Mouse (Mus musculus) embryonic facial prominence, embryonic 11.5 days (tissue): ENCODE data around the gene Prnd. TPM values are rescaled to one million over a fixed set of nuclear protein-coding genes. Genes with fewer than 3 reads are reported as not detected.

Source experiments
- ATAC-seq: fragments of 200-750 bp; cut with Nextera tagmentation; replicated peaks from 2 replicates; pipeline ENCODE4 v1.8.0; 2017; ENCODE audit warnings: low read depth; ENCODE audit not compliant: insufficient number of reproducible peaks, low FRiP score, low TSS enrichment
- DNase-seq: peaks from one replicate; pipeline ENCODE4 v3.0.0-alpha.2; 2015; ENCODE audit warnings: low spot score
- H3K27ac ChIP-seq: fragments of 300-500 bp; sonication (generic); replicated peaks from 2 replicates; pipeline ENCODE4 v1.5.1; 2014; ENCODE audit warnings: mild to moderate bottlenecking, low read depth, low read length, control low read depth
- H3K27me3 ChIP-seq: fragments of 300-500 bp; sonication (generic); 2 replicates; pipeline ENCODE4 v1.6.1; 2014; ENCODE audit warnings: mild to moderate bottlenecking, low read length, moderate library complexity, mixed read lengths; ENCODE audit not compliant: control insufficient read depth, insufficient read depth
- H3K36me3 ChIP-seq: fragments of 300-500 bp; sonication (generic); replicated peaks from 2 replicates; pipeline ENCODE4 v1.6.1; 2014; ENCODE audit warnings: low read depth, mild to moderate bottlenecking, low read length, moderate library complexity, mixed read lengths; ENCODE audit not compliant: control insufficient read depth, insufficient read depth
- H3K4me1 ChIP-seq: fragments of 300-500 bp; sonication (generic); 2 replicates; pipeline ENCODE4 v1.6.1; 2014; ENCODE audit warnings: low read length, mixed read lengths; ENCODE audit not compliant: control insufficient read depth, insufficient read depth
- H3K4me2 ChIP-seq: fragments of 300-500 bp; sonication (generic); 2 replicates; pipeline ENCODE4 v1.6.1; 2014; ENCODE audit warnings: low read depth, mild to moderate bottlenecking, control low read depth, low read length, moderate library complexity
- H3K4me3 ChIP-seq: fragments of 300-500 bp; sonication (generic); 2 replicates; pipeline ENCODE4 v1.5.1; 2014; ENCODE audit warnings: low read depth, low read length, control low read depth
- H3K9ac ChIP-seq: fragments of 300-500 bp; sonication (generic); replicated peaks from 2 replicates; pipeline ENCODE4 v1.6.1; 2014; ENCODE audit warnings: mild to moderate bottlenecking, control low read depth, low read length
- H3K9me3 ChIP-seq: fragments of 300-500 bp; sonication (generic); replicated peaks from 2 replicates; pipeline ENCODE4 v1.6.1; 2016; ENCODE audit warnings: mild to moderate bottlenecking, low read length, inconsistent platforms, mixed read lengths; ENCODE audit not compliant: control insufficient read depth
- WGBS: fragments of 180-500 bp; shearing (Covaris S2); extraction: QIAGEN DNeasy Blood & Tissue Kit; methylation state at CpG from one replicate; pipeline ENCODE4 v1.1.7; 2014; 5-methylcytosine and 5-hydroxymethylcytosine counted together
- polyA plus RNA-seq: library from polyadenylated mRNA; unstranded; fragments of >200 nt; fragmentation: Nextera tagmentation; extraction: Ambion mirVana; gene quantifications from 2 replicates; pipeline ENCODE4 v1.2.1, GENCODE M21; 2014

Prnd gene
- polyA plus RNA-seq, 1 experiment from 2014 or later: 15.1 TPM

DNA sequence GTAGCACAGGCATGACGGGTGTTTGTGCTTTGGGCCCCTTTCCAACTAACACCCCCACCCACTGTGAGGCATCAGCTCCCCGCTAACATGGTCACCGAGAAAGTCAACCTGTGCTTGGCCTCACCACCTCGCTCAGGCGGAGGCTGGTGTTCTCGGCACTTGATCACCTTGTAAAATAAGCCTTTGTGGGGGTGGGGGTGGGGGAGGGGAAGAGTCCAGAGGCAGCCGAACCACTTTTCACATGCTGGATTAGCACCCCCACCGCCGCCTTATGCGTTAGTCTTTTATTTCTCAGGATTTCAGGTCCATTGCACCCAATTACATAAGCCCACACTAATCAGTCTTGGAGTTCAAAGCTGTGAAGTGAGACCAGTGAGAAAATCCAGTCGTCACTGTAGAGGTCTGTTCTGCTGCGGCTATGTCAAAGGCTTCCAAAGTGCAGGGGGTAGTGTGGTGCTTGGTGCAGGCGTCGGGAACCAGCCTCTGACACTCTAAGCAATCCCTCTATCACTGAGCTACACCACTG, 43.0 kb downstream of the Prnd start:
- DNase-seq (no peak), ATAC-seq (peak; percentile 73)
- no peak overlapping the region for H3K4me2 ChIP-seq
- H3K4me3 ChIP-seq: no peak overlapping the region
- no peaks in the 10 kb centered on the region for H3K4me1 ChIP-seq
- H3K36me3 ChIP-seq: no peaks in the 10 kb centered on the region
- no peaks in the 10 kb centered on the region for H3K9me3 ChIP-seq
- no peaks in the 10 kb centered on the region for H3K27me3 ChIP-seq
- H3K9ac ChIP-seq: no peak overlapping the region
- 40% methylated on average over 14 of the region's 14 CpGs for WGBS
- H3K27ac ChIP-seq: no peak overlapping the region

DNA sequence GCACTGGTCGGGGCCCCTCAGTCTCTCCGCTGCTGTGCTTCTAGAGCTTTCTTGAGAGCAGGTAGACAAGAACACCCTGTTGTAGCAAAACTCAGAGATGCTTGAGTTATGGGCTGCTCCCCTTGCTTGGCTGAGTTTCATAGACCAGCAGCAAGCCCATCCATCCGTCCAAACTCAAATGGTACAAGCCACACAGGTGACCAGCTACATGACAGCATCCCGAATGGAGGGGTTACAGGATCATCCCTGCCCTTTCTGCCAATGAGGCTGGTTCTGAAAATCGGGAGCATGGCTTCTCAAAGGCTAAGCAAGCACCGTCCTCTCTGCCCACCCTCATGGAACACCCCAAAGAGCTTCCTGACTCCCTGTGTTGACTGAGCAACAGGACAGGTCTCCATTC, 44.3 kb downstream of the Prnd start:
- no peaks in the 10 kb centered on the region for H3K9me3 ChIP-seq
- DNase-seq: no peak
- no peaks in the 10 kb centered on the region for H3K27me3 ChIP-seq
- ATAC-seq: no peak
- no peak overlapping the region for H3K9ac ChIP-seq
- WGBS: 89% methylated on average over 6 of the region's 6 CpGs
- H3K36me3 ChIP-seq: no peaks in the 10 kb centered on the region
- no peak overlapping the region for H3K4me2 ChIP-seq
- no peak overlapping the region for H3K4me3 ChIP-seq
- H3K27ac ChIP-seq: no peak overlapping the region
- H3K4me1 ChIP-seq: no peaks in the 10 kb centered on the region

- 85% methylated on average over 12 of the region's 12 CpGs for WGBS
Observed at GRCm38 (mm10) chr2:131995742-131996141, 45.1 kb downstream of the Prnd start.

DNA sequence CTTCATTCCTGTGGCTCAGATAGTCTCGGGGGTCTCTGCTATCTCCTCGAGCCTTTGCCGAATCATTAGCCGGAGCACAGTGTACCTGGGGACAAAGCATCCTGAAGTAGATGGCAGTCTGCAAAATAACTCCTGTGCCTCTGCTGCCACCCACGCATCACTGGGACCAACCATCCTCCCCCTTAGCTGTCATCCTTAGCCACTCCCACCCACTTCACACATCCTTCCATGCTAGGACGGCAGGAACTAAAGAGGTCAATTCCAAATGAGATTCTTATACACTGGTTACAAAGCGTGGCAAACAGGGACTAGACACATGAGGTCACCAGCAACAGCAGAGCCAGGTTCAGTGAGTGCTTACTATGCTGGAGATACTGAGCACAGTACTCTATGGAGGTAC, 45.7 kb downstream of the Prnd start:
- Histone ChIP-seq H3K27me3 (no peaks in the 10 kb centered on the region), H3K27ac (no peak overlapping the region), H3K4me1 (no peaks in the 10 kb centered on the region), H3K4me3 (no peak overlapping the region), H3K36me3 (no peaks in the 10 kb centered on the region), H3K4me2 (no peak overlapping the region), H3K9ac (no peak overlapping the region), H3K9me3 (no peaks in the 10 kb centered on the region)
- ATAC-seq: no peak
- DNase-seq: no peak
- 83% methylated on average over 7 of the region's 7 CpGs for WGBS

More at GRCm38 (mm10) chr2:131995742-131996141, 45.1 kb downstream of the Prnd start:
- DNase-seq (no peak), ATAC-seq (no peak)
- Histone ChIP-seq H3K4me2 (no peak overlapping the region), H3K27me3 (no peaks in the 10 kb centered on the region), H3K9ac (no peak overlapping the region), H3K27ac (no peak overlapping the region), H3K4me3 (no peak overlapping the region), H3K36me3 (no peaks in the 10 kb centered on the region), H3K9me3 (no peaks in the 10 kb centered on the region), H3K4me1 (no peaks in the 10 kb centered on the region)

DNA sequence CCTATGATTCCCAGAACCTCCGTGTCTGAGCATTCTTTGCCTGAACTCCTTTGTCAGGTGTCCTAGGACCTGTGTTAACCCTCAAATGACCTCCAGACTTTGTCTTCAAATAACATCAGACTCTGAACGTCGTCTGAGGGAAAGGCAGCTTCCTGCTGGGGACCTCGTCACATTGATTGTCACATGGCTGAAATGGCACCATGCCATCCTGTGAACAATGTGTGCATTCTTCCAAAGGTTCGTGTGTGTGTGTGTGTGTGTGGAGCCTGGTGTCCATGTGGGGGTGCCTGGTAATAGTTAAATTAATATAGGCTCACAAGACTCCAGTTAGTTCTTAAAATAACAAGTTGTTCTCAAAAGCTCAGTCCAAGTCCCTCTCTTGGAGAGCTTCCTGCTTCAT, 46.7 kb downstream of the Prnd start:
- Histone ChIP-seq H3K27me3 (no peaks in the 10 kb centered on the region), H3K4me3 (no peak overlapping the region), H3K27ac (no peak overlapping the region), H3K9ac (no peak overlapping the region), H3K36me3 (no peaks in the 10 kb centered on the region), H3K9me3 (no peaks in the 10 kb centered on the region), H3K4me1 (no peaks in the 10 kb centered on the region), H3K4me2 (no peak overlapping the region)
- ATAC-seq (no peak), DNase-seq (no peak)
- WGBS: 35% methylated on average over 5 of the region's 5 CpGs

DNA sequence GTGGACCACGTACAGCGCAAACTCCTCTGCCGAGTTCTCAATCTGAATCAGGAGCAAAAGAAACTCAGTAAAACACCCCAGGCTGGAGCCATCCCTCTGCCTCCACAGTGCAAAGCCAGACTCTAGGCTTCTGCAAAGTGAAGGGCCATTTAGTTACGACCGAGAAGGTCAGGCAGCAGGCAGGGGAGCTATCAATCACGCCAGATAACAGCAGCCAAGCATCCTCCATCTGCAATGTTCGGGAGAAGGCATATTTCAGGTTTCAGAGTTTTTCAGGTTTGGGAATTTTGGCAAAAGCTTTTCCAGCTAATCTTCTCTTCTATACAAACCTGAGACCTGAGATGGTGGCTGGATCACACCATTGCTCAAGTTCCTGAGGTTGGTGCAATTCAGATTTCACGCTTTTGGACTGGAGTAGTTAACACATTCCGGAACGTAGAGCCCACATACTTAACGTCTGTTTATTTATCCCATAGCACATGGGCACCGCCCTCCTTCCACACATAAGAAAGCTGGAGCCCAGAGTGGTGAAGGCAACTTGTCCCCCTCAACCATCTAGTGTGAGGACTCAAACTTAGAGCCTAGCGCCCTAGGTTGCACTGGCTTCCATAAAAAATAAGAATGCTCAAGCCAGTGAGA, 51.2 kb downstream of the Prnd start:
- ATAC-seq (no peak), DNase-seq (no peak)
- Histone ChIP-seq H3K27ac (no peak overlapping the region), H3K36me3 (no peaks in the 10 kb centered on the region), H3K9ac (no peak overlapping the region), H3K4me3 (no peak overlapping the region), H3K27me3 (no peaks in the 10 kb centered on the region), H3K4me1 (no peaks in the 10 kb centered on the region), H3K4me2 (no peak overlapping the region), H3K9me3 (no peaks in the 10 kb centered on the region)
- WGBS: 78% methylated on average over 13 of the region's 13 CpGs

DNA sequence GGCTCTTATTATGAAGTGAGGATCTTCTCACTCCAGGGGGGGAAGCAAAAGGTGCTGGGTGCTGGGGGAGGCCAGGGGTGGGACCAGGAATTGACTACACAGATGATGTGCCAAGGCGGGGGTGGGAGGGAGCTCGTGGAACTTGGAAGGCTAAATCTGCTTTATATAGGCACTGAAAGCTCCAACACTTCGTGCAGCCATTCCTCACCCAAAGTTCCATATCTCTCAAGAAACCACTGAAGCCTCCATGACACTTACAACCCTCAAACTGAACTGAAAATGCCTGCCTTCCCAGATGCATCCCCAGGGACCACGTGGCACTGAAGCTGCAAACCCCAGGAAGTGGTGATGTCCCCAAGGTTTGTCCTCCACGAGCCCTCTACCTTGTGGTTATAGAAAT, 53.3 kb downstream of the Prnd start:
- H3K36me3 ChIP-seq: no peaks in the 10 kb centered on the region
- H3K4me1 ChIP-seq: no peaks in the 10 kb centered on the region
- no peak overlapping the region for H3K27ac ChIP-seq
- H3K9ac ChIP-seq: no peak overlapping the region
- H3K9me3 ChIP-seq: no peaks in the 10 kb centered on the region
- no peaks in the 10 kb centered on the region for H3K27me3 ChIP-seq
- DNase-seq (no peak), ATAC-seq (no peak)
- WGBS: 86% methylated on average over 5 of the region's 5 CpGs
- no peak overlapping the region for H3K4me2 ChIP-seq
- no peak overlapping the region for H3K4me3 ChIP-seq

DNA sequence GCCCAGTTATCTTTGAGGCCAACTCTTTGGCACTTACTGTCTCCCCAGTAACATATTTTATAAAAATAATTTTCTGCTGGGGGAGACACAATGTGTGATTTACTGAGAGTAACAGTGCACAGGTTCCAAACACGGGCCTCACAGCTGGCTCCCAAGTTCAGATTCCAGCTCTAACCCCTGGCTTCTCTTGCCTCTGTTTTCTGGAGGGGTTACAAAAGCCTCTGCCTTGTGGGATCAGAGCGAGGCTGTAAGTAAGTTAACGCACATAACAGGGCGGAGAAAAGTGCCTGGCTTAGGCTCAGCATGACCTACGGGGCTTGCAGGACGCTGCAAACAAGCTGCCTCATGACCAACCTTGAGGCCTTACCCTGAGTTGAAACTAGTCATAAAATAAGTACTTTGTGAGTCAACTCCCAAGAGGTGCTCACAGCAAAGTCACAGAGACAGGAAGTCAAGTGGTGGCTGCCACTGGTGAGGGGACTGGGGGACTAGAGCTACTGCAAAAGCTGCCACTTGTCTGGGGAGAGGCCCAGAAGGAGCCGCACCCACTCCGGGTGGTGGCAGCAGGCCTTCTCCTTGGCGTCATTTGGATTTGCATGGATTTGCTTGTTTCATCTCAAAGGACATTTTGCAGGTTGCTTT, 54.0 kb downstream of the Prnd start:
- Histone ChIP-seq H3K27me3 (no peaks in the 10 kb centered on the region), H3K9me3 (no peaks in the 10 kb centered on the region), H3K4me3 (no peak overlapping the region), H3K4me1 (no peaks in the 10 kb centered on the region), H3K4me2 (no peak overlapping the region), H3K36me3 (no peaks in the 10 kb centered on the region), H3K27ac (no peak overlapping the region), H3K9ac (no peak overlapping the region)
- ATAC-seq (no peak), DNase-seq (no peak)
- 79% methylated on average over 9 of the region's 9 CpGs for WGBS
